Mouse (Mus musculus) cerebellum, adult 11-12 months (tissue): Measurements from ENCODE around the gene Ubqln1.

Experiments used
- DNase-seq: peaks from one replicate; pipeline ENCODE4 v3.0.0; 2022

Gene Ubqln1

DNA sequence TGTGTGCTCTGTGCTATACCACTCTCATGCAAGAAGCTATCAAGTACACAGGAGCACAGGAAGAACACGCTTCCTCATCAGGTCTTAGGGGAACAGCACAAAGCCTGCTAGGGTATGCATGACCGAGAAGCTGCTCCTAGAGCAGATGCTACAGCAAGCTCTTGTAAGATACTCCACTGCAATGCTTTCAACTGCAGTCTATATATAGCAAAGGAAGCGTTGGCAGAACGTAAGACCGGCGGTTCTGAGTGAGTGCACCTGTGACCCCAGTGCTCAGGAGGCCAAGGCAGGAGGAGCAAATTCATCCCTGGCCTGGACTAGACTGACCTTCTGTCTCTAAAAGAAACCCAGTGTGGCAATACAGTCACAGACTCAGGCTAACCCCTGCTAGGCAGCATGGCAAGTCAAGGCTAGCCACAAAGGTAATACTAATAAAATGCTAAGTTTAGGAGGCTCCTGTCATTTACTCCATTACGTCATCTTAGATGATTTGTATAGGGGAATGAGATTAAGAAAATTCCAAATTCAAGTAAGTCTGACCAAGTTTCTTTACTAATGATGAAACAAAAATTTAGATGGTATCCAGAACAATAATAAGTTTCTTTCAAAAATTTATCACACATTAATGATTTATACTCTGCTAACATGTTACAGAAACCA is 17.3 kb downstream of the Ubqln1 start:
- DNase-seq: no peak

- DNase-seq: no peak
These were observed 18.2 kb downstream of the Ubqln1 start for GRCm38 (mm10) chr13:58197211-58197610.

GRCm38 (mm10) chr13:58194908-58195307 is 20.5 kb downstream of the Ubqln1 start:
- DNase-seq: no peak

DNA sequence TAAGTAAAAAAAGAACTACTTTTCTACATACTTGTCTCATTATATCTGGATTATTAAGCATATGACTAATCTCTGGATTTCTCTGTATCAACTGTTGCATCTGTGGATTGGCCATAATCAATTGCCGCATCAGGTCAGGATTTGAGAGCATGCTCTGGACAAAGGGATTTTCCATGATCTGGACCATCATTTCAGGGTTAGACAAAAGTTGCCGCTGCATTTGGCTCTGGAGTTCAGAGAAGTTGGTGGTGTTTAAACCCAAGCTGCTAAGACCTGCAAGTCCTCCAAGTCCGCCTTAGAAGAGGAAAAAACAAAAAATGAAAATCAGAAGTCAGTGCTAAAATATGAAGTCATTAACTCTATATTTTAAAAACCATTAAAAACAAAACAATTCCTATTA is 22.2 kb downstream of the Ubqln1 start:
- no peak for DNase-seq

DNA sequence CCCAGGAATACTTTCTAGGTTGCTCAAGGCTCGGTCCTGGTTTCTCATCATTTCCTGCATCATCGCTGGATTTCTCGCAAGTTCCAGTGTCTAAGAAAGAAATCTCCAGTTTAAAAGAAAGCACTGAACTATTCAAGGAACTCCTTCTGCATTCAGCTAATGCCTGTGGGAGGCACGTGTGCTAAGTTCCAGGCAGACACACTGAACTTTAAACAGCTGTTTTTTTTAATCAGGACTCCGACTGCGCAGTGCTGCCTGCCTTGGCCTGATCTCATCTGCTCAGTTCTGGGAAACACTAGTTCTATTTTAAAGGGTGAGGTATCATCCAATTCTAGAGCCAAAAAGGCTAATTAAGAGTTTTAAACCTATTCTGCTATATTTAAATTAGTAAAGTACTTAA is 23.3 kb downstream of the Ubqln1 start:
- no peak for DNase-seq

DNA sequence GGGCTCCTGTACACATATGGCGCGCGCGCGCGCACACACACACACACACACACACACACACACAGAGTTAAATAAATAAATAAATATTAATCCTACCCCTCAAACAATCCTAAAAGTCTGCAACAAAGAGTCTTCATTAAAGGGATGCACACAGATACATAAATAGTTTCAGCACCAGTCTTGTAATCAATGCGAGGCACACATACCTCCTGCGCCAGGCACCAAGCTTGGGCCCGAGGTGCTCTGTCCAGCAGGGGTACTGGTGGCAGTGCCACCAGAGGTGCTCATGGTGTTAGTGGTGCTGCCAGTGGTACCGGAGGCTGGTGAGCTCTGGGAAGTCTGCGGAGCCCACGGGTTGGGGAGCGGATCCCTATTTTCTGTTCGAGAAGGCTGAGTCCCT is 23.9 kb downstream of the Ubqln1 start:
- no peak for DNase-seq

- DNase-seq: no peak
These were observed 26.0 kb downstream of the Ubqln1 start for GRCm38 (mm10) chr13:58189473-58189872.

- DNase-seq: peak; percentile 82
These were observed 27.0 kb downstream of the Ubqln1 start for GRCm38 (mm10) chr13:58188412-58188811.

GRCm38 (mm10) chr13:58187751-58188150 is 27.7 kb downstream of the Ubqln1 start:
- no peak for DNase-seq

DNA sequence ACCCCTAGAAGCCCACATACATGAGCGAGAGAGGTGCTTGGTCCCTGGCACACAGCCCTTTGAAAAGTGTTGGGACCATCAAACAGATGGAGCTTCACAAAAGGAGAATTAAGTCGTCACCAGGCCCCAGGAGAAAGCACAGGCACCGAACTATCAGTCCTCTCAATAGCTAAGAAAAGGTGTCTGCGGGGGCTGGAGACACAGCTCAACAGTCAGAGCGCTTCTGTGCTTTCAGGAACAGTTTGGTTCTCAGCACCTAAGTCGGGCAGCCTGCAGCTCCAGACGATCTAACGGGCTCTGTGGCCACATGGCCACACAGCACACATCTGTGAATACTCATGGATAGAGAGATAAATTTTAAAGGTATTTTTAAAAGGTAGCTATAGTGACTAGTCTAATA is 29.2 kb downstream of the Ubqln1 start:
- no peak for DNase-seq

- no peak for DNase-seq
These were observed 31.3 kb downstream of the Ubqln1 start for GRCm38 (mm10) chr13:58184111-58184510.

DNA sequence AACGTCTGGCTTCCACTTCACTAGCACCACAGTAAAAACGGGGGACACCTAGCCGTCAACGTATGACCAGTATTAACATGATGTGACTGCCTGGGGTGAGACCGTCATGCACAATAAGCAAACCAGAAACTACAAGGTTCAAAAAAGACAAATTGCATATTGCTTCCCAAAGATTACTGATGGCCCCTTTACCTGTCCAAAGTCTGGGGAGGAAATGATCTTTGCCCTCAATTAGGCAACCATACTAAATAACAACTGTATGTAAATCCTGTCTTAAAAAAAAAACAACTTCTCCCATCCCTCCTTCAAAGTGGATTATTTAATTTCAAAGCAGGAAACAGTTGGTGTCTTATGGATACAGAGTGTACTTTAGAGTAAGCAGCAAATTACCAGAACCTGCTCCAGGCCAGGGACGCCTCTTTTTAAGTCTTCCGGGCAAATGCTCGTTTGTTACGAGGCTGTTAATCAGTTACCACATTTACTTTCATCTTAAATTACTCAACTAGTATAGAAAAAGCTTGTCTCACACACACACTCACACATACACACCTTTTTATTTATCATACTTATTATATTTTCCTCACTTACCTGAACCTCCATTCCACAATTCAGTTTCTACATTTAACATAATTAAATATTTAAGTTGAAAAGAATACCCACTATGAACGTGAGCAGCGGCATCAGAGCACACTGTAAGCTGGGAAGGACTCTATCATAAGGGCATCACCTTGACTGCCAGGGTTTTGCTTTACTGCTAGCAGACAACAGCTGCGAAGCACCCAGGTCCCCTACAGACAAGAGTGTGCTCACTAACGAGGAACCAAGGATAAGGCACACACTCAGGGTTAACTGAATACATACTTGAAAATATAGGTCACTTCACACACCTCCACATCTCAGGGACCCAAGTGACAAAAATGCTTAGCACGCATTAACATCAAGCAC is 33.6 kb downstream of the Ubqln1 start:
- DNase-seq: no peak

DNA sequence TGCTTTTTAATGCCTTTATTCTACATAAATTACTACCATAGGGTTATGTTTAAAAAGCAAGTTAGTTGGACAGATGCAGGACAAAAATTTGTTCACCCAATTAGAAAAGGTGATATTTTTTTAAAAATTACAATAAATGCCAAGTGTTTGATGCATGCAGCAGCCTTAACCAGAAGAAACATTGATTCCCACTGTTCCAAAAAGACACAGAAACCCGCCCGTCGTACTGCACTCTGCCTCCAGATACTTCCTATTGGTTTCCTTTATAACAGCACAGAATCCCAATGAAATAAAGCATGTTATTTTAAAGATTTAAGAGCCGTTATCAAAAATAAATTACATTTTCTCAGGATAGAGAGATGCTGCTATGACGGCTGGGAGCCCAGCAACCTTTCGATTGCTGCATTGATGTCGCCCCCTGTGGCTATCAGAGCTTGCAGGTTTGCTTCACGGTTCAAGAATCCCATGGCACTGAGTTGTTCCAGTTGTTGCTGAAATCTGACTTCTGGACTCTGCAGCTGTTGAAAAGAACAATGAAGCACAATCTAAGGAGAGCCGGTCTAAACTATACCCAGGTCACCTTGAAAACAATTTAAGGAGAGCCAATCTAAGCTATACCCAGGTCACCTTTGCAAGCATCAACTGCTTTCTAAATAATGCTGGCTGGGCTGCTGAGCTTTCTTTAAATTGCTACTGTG is 37.8 kb downstream of the Ubqln1 start:
- peak; percentile 98 for DNase-seq

DNA sequence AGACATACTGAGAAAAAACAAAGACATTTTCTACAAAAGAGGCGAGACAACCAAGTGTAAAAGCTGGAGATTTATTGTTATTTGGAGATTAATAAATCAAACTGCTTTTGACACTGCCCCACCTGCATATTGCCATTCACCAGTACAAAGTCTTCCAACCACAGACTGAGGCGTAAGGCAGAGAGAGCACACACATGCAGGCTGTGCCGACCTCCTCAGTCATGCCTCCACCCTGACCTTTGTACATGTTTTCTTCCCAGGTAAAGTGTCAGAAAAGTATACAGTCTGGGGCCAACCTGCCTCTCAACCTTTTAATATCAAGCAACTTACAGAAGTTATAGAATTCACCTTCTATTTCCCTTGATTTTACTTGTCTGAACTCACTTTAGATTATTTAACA is 39.3 kb downstream of the Ubqln1 start:
- DNase-seq: no peak

DNA sequence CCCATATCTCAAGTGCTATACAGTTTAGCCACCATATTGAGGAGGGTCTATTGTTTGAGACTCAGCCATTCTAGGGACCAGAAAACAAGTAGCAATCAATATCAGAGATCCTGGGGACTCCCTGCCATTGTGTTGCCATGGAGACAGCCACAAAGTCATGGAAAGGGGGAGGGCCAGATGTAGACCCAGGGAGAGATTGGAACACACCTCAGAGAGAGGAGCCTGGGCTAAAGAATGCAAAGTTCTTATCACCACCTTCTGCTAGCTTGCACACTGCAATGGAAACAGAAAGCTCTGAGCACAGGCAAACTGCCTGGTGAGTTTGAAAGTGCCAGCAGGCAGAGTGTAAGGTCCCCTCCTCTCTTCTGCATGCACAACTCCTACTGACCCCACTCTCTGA is 47.3 kb downstream of the Ubqln1 start:
- no peak for DNase-seq

- no peak for DNase-seq
These were observed 52.1 kb downstream of the Ubqln1 start for GRCm38 (mm10) chr13:58163343-58163742.

GRCm38 (mm10) chr13:58160761-58161160 is 54.7 kb downstream of the Ubqln1 start:
- no peak for DNase-seq

- peak; percentile 84 for DNase-seq
These were observed 57.1 kb downstream of the Ubqln1 start for GRCm38 (mm10) chr13:58158099-58158912.

GRCm38 (mm10) chr13:58157447-58158098 is 57.9 kb downstream of the Ubqln1 start, which contains the start of gene Idnk:
Gene Idnk (plus strand): TSS chr13:58157649.
- peak; percentile 85 for DNase-seq

DNA sequence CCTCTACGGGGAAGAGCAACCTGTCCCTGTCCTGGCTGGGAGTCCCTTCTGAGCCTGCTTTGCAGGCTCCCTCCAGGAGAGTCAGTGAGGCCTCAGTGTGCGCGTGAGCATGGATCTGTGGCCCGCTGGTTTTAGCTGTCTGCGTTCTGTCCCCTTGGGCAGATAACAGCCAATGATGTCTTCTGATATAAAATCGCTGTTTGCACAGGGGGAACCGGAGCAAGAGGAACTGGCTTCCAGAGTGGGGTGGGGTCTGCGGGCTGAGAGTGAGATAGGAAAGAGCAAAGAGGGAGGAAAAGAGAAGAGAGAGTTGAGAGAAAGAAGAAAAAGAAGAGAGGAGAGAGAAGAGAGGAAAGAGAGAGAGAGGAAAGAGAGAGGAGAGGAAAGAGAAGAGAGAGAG is 58.4 kb downstream of the Ubqln1 start:
- DNase-seq: peak; percentile 32

- DNase-seq: no peak
These were observed 59.4 kb downstream of the Ubqln1 start for GRCm38 (mm10) chr13:58156031-58156430.

DNA sequence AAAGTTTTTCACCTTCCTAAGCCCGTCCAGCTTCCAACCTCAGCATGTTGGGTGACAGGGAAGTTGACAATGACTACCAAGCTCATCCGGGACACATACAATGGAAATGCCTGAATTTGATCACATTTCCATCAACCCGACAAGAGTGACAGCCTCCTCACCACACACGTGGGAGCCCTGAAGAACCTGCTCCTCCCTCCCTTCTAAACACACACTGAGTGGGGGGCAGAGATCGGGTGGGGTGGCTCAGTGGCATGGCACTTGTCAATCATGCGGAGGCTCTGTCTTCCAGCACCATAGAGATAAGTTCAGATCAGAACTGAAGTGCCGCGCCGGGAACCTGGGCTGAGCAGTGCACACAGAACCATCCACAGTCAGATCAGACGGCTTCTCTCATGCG is 65.0 kb downstream of the Ubqln1 start:
- DNase-seq: no peak
